In the genomic region with DNA sequence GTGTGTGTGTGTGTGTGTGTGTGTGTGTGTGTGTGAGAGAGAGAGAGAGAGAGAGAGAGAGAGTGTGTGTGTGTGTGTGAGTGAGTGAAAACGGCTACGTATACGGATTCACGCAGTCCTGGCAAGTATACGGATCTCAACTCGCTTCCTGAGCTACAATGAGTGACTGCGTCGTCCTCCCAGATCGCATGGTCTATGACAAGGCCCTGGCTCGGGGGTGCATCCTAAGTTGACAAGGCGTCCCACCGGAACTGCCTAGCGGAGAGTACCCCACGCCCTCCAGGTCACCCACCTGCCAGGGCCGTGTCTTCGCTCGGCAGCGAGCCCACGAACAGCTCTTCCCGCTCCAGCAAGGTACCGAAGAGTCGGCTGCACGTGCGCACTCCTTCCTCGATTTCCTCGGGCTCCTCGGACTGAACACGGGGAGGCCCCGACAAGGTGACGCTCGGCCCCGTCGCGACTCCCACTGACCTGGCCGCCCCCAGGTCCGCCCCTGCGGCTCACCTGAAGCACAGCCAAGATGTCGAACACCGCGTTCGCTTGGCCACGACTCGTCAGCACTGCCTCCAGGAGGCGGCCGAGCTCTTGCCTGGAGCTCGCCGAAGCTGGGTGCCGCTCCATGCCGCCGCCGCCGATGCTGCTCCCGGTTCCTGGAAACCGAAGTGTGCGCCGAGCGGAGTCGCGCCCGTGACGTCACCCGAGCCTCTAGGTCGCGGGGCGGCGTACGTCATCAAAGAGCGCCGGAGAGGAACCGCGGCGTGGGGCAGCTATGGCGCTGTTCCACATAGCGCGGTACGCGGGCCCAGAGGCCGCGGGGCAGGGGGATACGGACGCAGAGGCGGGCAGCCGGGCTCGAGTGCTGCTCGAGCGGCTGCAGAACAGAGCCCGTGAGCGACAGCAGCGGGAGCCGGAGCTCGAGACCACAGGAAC, we compare ENCODE assay signal across 8 mouse cellular contexts. TPM values are rescaled to one million over a fixed set of nuclear protein-coding genes. Genes with fewer than 3 reads are reported as not detected.
DNase-seq lines count a peak whose midpoint lies in the region; ATAC-seq and TF ChIP-seq lines count a peak whose summit lies in the region.

A gene (minus strand): TSS at position 699 of the 930 bp plus-strand sequence.
A gene (plus strand): TSS at position 733 of the 930 bp plus-strand sequence.

- peak within 1 kb of the TSS; percentile 92 for H3K27ac ChIP-seq in gastrocnemius, adult 2 months
- peak within 1 kb of the TSS; percentile 51 for H3K27ac ChIP-seq in hindbrain, postnatal 0 days
- H3K27ac ChIP-seq in left cerebral cortex, adult 2 months = peak within 1 kb of the TSS; percentile 80

- peak within 1 kb of the TSS; percentile 83 for H3K9ac ChIP-seq in hindbrain, postnatal 0 days (replicated peaks; ENCODE audit: low read length)

- H3K36me3 ChIP-seq in hindbrain, postnatal 0 days (ENCODE audit: insufficient read depth, low read length) = peaks cover 65% of the 10 kb centered on the region

- ATAC-seq in common myeloid progenitor, adult 5-6 weeks (replicated peaks; ENCODE audit: low read depth, poor library complexity, severe bottlenecking) = peak; percentile 80
- peak; percentile 83 for ATAC-seq in hindbrain, postnatal 0 days
- ATAC-seq in megakaryocyte, adult 5-6 weeks (ENCODE audit: poor library complexity, severe bottlenecking) = peak; percentile 92

- peak within 1 kb of the TSS; percentile 80 for H3K4me3 ChIP-seq in gastrocnemius, adult 2 months
- H3K4me3 ChIP-seq in hindbrain, postnatal 0 days (ENCODE audit: low read length) = peak within 1 kb of the TSS; percentile 98
- H3K4me3 ChIP-seq in left cerebral cortex, adult 2 months = peak within 1 kb of the TSS; percentile 98

- peaks cover 12% of the 10 kb centered on the region for H3K4me1 ChIP-seq in hindbrain, postnatal 0 days (ENCODE audit: insufficient read depth, low read length)

- no peaks in the 10 kb centered on the region for H3K9me3 ChIP-seq in hindbrain, postnatal 0 days (ENCODE audit: low read length)

- WGBS in hindbrain, postnatal 0 days = under 1% methylated on average over 89 of the region's 91 CpGs

- peak; percentile 98 for DNase-seq in ZHBTc4 (ENCODE audit: low read depth, low spot score)
- peak; percentile 97 for DNase-seq in gastrocnemius, adult 2 months
- peak; percentile 99 for DNase-seq in hindbrain, postnatal 0 days (ENCODE audit: low spot score)
- DNase-seq in left cerebral cortex, adult 2 months (ENCODE audit: extremely low spot score in 1 of 2, low spot score in 2 of 2) = peak; percentile 96 to 99
- DNase-seq in right cerebral cortex, adult 2 months (ENCODE audit: low spot score in 2 of 2) = peak; percentile 95 to 97
- peak; percentile 96 for DNase-seq in urinary bladder, postnatal 14 days (ENCODE audit: low spot score)

- TF ChIP-seq CTCF in gastrocnemius, adult 2 months (IDR thresholded peaks at IDR 0.05) = peak; percentile 3; the same call in 1 of the 2 replicates
- peak; percentile 24 for TF ChIP-seq CTCF in hindbrain, postnatal 0 days (IDR thresholded peaks at IDR 0.05; ENCODE audit: low read depth)
- TF ChIP-seq CTCF in left cerebral cortex, adult 2 months (IDR thresholded peaks at IDR 0.05) = no peak; the same call in 1 of the 2 replicates

- peak within 1 kb of the TSS; percentile 97 for H3K4me2 ChIP-seq in hindbrain, postnatal 0 days (ENCODE audit: low read depth, low read length)

- H3K27me3 ChIP-seq in hindbrain, postnatal 0 days (ENCODE audit: insufficient read depth, low read length) = no peaks in the 10 kb centered on the region

- intact Hi-C loops in gastrocnemius, adult 2 months (cut with DNase I) = loop anchor here (5.0 kb wide), 1 partner anchor 619 kb away; no protein-coding TSS in a partner anchor
- intact Hi-C loops in left cerebral cortex, adult 2 months (cut with DNase I) = no loop called here

RNA-seq across cellular contexts. Expression of the first gene that starts in this region (rescaled TPM):
- 41.3 and 50.4 TPM in 2 replicates for total RNA-seq in common myeloid progenitor, adult 5-6 weeks (2017)
- total RNA-seq in gastrocnemius, adult 2 months (2021) = 10 to 100 TPM; 15.1 to 15.6 TPM
- 31.8 and 42.8 TPM in 2 replicates for total RNA-seq in hindbrain, postnatal 0 days (2014; rRNA removed)
- polyA plus RNA-seq in hindbrain, postnatal 0 days (2015; fragmentation: Nextera tagmentation; extraction: Ambion mirVana) = 38.0 and 42.9 TPM in 2 replicates
- total RNA-seq in left cerebral cortex, adult 2 months (2021) = 10 to 100 TPM; 25.6 to 27.2 TPM
- total RNA-seq in megakaryocyte, adult 5-6 weeks (2015) = 11.9 and 12.2 TPM in 2 replicates
- 9.9 and 15.9 TPM in 2 replicates for total RNA-seq in megakaryocyte, adult 5-6 weeks (2017)

RNA-seq across cellular contexts. Expression of the second gene that starts in this region (rescaled TPM):
- total RNA-seq in common myeloid progenitor, adult 5-6 weeks (2017) = 7.9 and 10.3 TPM in 2 replicates
- total RNA-seq in gastrocnemius, adult 2 months (2021) = 1 to 10 TPM; 7.3 to 9.4 TPM
- 11.8 and 12.4 TPM in 2 replicates for total RNA-seq in hindbrain, postnatal 0 days (2014; rRNA removed)
- 9.4 and 11.2 TPM in 2 replicates for polyA plus RNA-seq in hindbrain, postnatal 0 days (2015; fragmentation: Nextera tagmentation; extraction: Ambion mirVana)
- 10 to 100 TPM; 30.4 to 31.6 TPM for total RNA-seq in left cerebral cortex, adult 2 months (2021)
- total RNA-seq in megakaryocyte, adult 5-6 weeks (2015) = 9.7 and 10.8 TPM in 2 replicates
- 3.5 and 10.9 TPM in 2 replicates for total RNA-seq in megakaryocyte, adult 5-6 weeks (2017)

Comparison
In these comparisons a context has a peak if more than half of its experiments do, and no peak if none do; other contexts are left out.
1. Peak in every context shown above with its lines: DNase-seq, ATAC-seq, H3K4me3 ChIP-seq and H3K27ac ChIP-seq.